Mouse (Mus musculus) lung, adult 18-20 months (tissue): Measurements from ENCODE around the gene Otulin.

Experiments used
- DNase-seq, 2 experiments: peaks; one replicate each; pipeline ENCODE4 v3.0.0; 2022; ENCODE audit warnings: mixed read lengths in 2 of 2

Gene Otulin

DNA sequence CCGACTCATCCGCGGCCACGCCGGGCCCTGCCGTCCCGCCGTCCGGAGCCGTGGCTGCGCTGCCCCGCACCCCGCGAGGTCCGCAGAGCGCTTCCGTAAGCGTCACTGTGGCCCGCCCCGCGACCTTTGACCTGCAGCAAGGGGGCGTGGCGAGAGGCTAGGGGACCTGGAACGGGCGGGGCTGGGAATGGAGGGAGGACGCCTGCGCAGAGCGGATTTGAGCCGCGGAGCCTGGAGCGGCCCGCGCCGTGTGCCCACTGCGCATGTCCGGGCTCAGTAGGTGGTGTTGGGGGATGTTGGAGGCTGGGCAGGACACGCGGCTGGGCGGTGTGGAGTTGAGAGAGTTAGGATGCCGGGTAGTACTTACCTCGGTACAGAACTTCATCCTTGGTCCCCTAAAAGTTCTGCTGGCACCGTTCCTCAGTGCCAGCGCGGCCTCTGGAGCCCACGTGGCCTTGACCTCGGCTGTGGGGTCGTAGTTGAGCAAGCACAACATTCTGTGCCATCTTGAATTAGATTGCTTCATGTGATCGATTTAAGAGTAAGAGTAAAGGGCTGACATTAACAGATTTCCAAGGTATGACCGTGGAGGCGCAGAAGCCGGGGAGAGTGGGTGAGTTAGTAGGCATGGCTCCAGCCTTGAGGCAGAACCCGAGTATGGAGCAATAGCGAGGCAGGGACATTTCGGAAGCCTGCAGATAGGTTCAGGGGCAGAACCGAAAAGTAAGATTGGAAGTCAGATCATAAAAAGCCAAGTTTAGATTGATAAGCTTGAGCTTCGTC, at the start of gene Otulin:
Gene Otulin (minus strand): TSS at position 93 of the 783 bp plus-strand sequence.
- peak; percentile 97 to 98 for DNase-seq

DNA sequence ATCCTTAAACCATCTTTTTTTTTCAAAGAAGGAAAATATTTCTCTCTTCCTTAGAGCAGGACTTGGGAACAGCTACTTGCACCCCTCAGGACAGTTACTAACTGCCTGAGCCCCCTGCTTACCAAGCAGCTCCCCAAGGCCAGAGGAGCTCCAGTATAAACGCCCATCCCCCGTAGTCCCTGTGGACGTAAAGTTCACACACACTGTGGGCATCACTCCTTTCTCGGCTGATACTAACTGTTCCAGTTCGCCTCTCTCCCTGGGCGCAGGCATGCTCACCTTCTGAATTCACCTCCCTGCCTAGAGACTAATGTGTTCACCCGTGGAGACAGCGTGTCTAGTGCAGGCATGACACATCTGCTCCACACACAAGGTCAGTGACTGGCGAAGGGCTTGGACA, 48.0 kb upstream of the Otulin start:
- DNase-seq: no peak

DNA sequence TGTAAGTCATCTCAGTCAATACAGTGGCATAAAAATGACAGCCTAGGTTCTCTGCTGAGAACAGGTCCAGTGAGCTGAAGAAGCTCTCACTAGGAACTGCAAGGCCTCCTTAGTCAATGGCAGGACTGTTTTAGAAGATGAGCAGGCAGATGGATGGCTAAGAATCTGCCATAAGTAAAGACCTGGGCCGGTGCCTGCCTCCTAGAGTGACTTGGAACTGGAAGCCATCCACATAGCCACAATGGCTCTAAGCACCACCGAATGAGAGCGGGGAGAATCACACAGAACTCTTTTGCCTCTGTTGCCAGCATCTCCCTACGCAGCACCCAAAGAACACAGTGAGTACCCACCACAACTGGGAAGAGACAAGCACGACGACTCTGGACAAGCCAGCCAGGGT, 47.3 kb upstream of the Otulin start:
- no peak for DNase-seq

DNA sequence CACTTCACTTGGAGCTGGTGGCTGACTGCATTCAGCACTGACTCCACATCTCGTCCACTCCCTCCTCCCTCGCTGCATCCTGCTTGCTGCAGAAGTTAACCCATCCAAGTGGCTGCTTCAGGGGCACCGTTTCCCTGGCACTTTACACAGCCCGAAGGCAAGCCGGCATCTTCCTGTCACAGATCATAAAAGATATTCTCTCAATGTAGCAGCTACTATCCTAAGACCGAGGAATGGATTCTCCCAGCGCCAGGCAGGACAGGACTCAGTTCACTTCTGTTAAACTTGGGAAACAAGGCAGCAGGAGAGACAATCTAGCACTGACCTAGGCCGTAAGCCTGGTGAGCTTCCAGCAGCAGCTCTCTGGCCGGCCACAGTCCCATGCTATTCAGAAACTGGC, 45.7 kb upstream of the Otulin start:
- DNase-seq: no peak

DNA sequence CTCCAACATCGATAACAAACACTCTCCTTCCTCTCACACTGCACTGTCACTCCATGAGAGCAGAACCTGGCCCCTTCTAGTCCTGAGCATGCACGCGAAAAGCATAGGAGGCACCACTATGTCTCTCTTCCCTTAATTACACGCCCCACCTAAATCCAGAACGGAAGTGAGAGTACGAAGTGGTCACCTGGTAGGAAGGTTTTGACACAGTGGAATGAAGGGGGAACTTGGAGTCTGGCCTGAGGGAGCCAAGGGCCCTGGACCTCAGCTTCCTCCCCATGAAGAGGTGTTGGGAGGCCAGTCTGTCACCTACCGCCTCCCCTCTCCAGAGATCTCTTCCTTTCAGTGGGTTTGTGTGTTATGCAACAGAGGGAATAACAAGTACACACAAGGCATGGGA, 44.6 kb upstream of the Otulin start:
- DNase-seq: peak in 1 of 2 experiments; percentile 38

DNA sequence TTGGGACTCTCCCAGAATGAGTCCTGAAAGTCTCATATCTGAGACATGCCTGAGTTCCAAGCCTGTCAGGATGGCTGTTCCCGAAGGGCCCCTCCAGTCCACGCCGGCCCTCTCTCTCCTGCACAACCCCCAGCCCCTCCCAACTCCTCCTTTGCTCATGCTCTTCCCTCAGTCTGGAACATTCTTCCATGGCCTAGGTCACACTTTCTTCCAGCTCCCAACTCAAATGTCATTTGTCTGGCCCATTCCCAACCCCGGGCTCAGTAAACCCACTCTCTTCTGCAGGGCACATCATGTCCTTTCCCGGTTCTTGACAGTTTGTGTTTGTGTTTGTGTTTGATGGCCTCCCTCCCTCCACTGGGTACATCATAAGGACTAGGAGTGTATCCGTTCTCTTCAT, 43.5 kb upstream of the Otulin start:
- DNase-seq: peak; percentile 36 to 53

DNA sequence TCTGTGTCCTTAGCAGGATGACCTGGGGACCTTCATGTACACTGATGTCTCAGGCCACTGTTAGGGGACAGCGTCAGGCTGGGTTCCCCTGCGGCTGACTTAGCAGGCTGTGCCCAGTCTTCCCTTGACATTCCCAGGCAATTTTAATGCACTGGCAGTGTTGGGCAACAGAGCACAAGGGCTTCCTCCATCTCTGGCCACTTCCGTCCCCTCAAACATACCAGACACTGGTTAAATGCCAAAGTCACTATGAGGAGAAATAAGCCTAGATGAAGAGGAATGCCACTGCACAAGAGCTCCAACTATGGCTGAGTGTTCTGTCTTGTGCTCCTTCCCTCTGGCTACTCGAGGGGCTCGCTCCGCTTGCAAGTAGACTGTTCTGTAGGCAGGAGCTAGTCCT, 42.7 kb upstream of the Otulin start:
- DNase-seq: peak; percentile 26 to 44

DNA sequence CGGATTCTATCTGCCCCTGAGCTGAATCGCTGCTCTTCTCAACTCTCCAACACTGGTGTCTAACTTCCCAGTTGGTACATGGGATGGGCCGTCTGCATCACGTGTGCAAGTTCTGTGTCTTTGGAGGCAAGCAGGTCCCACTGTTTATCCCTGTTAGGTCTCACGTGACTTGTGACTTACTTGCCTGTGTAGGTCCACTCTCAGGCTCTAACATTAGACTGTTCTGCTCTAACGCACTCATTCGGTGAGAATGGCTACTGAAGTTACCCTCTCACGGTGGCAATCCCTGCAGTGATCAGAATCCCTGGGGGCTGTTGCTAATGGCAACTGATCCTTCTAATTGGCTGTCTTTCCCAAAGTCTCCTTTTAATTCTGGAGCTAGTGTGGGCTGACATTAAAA, 41.8 kb upstream of the Otulin start:
- no peak for DNase-seq

DNA sequence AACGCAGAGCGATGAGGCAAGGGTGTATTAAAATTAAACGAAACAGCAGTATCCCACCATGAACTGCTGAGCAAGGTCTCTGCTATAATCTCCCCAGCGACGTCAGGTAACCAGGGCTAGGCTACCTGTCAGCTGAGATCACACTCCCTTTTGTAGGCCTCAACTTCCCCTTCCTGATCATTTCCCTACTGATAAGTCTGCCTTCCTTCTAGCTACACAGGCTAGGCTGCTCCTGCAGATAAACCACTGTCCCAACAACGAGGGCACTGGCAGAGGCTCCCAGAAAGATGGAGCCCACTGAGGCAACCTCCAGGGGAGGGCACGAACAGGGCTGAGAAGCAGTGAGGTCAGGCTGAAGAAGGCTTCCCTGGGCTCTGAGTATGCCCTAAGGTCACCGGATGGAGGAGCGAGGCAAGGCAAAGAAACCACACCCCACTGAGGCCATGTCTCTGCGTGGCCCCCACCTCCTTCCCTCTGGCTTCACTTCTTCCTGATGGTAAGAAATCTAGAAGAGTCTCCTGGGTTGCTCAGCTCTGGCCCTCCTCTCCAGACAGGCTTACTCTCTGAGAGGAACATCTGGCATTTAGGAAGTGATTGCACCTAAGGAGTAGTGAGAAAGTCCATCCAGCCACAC, 41.2 kb upstream of the Otulin start:
- no peak for DNase-seq

DNA sequence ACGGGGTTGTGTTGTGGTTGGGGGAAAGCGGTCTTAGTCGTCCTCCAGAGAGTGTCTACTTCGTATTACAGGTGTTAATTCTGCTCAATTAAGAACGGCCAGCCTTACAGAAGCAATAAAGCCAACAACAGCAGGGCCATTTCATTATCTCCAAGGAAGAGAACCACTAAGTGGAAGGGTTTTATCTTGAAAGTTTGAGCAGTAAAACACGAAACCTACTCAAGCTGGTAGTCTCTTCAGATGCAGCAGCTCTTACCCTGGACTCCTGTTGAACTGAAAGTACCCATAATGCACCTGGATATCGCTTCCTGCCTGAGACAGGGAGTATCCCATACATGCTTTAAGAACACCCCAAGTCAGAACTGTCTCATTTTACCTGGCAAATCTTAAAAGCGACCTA, 40.2 kb upstream of the Otulin start:
- DNase-seq: no peak

DNA sequence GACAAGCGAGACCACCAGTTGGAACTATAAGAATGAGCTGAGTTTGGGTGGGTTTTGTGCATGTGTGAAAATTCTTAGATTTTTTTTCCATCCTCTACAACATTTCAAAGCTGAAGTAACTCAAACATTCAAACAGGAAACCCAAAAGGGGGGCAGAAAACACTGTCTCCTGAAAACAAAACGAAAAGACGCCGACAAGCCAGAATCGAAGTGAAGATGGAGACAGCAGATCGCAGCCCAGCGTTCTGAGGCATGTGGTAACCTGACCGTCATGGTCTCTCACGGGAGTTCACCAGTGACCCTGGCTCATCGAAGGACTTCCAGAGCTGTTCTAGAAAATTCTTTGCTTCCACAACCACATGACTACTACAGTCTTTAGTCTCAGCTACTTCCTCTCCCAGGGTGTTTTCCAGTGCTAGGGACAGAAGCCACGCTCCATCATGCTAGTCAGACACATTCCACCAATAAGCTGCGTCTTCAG, 39.5 kb upstream of the Otulin start:
- no peak for DNase-seq

DNA sequence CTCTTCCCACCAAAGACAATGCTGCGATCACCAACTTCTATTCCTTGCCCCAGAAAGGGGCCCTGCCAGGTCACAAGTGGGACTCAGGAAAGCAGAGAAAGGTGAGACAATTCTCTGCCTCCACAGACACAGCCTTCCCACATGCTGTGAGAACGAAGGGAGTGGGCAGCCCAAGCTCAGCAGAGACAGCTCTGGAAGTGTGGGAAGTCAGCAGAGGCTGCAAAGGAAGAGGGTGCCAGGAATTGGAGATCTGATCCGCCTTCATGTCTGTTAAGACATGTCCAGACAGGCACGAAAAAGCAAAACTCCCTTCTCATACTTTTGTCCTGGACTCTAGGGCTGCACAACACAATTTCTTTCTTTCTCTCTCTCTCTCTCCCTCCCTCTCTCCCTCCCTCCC, 38.8 kb upstream of the Otulin start:
- no peak for DNase-seq

DNA sequence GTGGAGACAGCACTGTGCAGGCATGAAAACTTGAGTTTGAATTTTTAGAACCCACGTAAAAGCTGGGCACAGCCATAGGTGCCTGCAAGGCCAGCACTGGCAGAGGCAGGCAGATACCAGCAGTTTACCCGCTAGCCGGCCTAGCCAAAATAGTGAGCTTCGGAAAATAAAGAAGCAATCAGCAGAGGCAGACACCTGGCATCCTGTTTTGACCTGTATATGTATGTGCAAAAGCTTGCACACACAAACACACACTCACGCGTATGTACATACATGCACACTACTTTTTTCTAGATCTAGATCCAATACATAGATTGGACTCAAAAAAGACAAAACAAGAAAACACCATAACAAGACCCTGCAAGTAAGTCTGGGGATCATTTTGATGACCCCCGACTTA, 38.1 kb upstream of the Otulin start:
- DNase-seq: no peak

DNA sequence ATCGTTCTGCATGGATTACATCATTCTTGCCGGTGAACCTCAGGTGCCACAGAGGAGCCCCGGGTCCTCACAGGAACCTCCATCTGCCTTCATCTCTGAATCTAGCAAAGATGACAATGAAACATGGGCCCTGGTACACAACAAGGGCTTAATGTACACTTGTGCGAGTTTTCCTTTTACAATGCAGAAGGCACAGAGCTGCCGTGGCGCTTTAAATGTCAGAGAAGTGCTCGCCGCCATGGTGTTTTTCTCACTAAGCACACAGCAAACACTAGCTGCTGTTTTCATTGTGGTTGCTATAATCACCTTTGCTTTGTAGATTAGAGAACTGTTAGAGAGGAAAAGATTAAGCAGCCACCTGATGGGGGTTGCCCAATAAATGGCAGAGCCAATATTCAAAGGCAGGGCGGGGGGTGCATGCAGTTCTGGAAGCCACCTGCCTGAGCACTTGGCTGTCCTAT, 37.5 kb upstream of the Otulin start:
- DNase-seq: no peak

DNA sequence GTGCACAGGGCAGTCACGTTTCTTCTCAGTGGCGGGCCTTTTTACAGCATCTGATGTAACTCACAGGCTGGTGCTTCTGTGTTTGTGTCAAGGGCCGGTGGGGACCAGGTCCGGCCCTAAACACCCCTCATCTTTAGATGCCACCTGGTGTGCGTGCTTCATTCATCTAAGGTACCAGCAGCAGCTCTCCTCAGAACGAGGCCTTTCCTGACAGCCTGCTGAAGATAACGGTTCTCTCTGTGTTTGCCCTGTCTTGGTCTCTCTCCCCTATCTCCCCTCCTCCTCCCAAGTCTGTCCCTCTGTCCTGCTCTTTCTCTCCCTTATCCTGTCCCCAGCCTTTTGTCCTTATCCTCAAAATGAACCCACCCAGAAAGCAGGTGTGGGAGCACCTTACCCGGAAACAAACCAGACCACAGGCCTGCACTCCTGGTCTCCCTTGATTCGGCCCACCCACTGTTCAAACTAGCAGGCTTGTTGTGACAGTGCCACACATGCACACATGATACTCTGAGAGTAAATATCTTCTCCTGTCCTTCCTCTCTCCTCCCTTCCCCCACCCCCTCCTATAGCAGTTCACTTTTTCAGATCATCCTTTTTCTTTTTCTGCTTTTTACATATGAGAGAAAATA, 36.5 kb upstream of the Otulin start:
- no peak for DNase-seq

DNA sequence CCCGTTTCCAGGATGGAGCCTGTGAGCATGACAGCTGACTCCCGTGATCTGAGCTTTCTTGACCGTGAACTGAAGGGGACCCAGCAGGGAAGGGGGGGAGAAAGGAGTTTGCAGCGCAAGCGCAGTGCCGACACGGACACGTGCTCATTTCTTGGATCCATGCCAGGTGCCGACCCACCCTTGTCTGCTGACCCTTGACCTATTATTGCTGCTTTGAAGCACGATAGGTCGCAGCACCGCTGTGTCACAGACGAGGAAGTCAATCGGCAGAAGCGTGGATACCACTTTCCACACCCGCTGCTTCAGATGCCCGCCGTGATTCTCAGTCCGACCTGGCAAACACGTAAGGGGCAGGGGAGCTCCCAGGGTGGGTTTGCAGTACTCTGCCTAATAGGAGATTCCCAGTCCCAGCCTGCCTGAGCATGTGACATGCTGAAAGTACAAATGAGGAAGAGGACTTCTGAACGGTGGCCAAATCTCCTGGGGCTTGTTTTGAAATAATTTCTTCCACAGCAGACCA, 35.0 kb upstream of the Otulin start:
- DNase-seq: peak in 1 of 2 experiments; percentile 51

DNA sequence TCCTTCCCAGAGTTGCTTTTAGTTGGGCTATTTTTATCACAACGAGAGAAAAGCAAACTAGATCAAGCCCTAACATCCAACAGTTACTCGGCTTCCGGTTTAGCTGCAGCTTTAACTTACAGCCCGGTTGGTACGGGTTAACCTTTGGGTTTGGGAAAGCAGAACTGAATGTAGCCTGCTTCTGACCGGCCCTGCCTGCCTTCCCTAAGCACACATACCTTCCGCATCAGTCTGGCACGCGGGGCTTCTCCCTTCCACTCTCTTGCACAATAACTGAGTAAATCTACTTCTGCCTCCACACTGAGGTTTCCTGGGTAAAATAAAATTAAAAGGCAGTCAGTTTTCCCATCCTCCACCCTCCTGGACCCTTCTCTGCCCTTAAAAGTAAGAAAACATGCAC, 33.6 kb upstream of the Otulin start:
- DNase-seq: peak; percentile 59 to 63

DNA sequence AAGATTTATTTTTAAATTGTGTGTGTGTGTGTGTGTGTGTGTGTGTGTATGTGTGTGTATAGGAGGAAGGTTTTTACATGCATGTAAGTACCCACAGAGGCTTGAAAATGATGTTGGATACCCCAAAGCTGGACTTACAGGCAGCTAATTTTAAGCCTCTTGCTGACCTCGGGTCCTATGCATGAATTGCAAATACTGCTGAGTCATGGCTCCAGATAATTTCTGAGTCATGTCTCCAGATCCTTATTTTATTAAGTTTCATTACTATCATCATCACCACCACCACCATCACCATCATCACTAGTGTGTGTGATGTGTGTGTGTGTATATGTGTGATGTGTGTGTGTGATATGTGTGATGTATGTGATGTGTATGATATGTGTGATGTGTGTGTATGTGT, 32.2 kb upstream of the Otulin start:
- DNase-seq: no peak

DNA sequence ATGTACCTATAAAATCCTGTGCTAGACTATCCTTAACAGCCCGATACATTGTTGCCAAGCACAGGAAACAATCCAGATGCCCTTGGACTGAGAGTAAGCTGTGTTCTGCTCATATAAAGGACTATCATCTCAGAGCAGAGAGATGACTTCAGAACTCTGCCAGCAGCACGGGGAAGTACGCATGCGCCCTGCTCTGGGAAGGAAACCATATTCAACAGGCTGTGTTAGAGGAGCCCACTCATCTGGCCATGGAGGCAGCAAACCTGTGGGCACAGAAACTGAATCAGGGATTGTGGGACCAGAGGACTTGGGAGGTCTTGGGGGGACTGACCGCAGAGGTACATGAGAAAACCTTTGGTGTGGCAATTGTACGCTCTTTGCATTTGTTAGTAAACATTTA, 31.2 kb upstream of the Otulin start:
- DNase-seq: no peak

DNA sequence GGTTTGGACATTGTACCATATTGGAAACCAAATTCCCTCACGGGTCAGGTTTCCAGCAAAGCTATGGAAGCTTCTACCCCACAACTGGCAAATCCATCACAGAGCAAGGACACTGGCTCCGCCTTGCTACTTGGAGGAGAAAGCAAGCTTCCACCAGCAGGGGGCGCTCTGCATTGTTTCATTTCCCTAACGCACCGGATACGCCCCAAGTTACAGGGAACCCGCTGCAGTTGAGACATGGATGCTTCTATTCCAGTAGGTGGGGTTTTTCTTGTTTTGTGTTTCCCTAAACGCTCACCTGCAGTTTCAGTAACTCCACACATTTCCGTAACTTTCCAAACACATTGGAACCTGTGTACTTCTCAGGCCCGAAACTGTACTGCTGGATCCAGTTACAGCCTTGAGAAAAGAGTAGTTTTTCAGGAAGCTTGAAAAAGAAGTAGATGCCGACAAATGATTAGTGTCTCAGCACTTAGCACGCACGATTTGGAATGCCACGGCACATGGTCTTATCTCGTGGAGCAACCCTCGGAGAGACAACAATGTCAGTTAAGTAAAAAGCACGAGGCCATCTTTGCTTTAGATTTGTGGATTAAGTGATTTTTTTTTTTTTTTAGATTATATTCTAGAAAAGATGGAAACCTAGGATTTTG, 29.2 kb upstream of the Otulin start:
- peak; percentile 81 to 85 for DNase-seq

DNA sequence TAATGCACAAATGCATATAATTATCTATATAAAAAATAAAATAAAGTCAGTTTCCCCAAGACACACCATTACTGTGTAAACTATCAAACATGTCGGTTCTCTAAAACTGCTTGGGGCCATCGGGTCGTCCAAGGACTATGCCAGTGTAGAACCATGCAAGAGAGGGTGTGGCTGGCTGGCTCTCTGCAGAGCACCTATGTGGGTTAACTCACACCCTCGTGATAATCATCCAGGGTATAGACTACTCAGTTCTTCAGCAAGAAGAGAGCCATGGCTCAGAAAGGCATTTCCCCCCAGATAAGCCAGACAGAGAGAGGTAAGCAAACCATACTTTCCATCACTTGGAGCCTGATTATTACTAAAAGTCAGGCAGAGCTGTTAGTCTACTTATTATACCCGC, 28.6 kb upstream of the Otulin start:
- no peak for DNase-seq

DNA sequence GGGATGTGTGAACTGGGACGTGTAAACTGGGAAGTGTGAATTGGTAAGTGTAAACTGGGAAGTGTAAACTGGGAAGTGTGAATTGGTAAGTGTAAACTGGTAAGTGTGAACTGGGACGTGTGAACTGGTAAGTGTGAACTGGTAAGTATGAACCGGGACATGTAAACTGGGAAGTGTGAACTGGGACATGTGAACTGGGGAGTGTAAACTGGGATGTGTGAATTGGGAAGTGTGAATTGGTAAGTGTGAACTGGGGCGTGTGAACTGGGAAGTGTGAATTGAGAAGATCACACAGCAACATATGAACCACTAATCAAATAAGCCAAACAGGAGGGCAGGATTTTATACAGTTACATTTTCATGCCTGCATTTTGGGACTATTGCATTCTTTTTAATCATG, 27.9 kb upstream of the Otulin start:
- DNase-seq: no peak

DNA sequence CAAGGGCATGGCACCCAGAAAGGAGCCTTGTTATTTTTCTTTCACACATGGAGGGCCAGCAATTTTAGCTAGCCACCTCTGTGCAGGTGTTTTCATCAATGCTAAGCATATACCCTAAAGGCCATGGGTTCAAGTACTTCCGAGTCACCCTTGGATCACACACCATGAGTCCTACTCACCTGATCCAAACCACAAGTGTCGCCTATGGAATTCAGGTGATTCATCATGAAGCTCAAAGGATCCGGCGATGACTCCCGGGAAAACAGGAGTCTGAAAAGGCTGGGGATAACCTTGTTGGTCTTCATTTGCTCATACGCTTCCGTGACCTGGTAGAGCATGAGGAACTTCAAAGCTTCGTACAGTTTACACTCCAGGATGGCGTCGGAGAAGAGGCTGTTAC, 27.4 kb upstream of the Otulin start:
- DNase-seq: no peak
